Mouse (Mus musculus) frontal cortex, postnatal 25 days (tissue): Measurements from ENCODE around the gene Ankrd63.
"Not testable (repeated sequence)": the region's sequence is repeated elsewhere in the genome, so short reads cannot be mapped to it uniquely, and the experiment has no call there.

Source experiments
- DNase-seq, 2 experiments: peaks; one replicate each; pipeline ENCODE4 v3.0.0; 2022; ENCODE audit warnings: low spot score in 2 of 2

The Ankrd63 gene

GRCm38 (mm10) chr2:118662902-118663803 is 40.6 kb downstream of the Ankrd63 start, which contains the start of gene Pak6:
Pak6 (plus strand) TSS chr2:118663303.
- DNase-seq = peak; percentile 38 to 47

- no peak for DNase-seq
Observed at GRCm38 (mm10) chr2:118661891-118662290, 41.9 kb downstream of the Ankrd63 start.

DNA sequence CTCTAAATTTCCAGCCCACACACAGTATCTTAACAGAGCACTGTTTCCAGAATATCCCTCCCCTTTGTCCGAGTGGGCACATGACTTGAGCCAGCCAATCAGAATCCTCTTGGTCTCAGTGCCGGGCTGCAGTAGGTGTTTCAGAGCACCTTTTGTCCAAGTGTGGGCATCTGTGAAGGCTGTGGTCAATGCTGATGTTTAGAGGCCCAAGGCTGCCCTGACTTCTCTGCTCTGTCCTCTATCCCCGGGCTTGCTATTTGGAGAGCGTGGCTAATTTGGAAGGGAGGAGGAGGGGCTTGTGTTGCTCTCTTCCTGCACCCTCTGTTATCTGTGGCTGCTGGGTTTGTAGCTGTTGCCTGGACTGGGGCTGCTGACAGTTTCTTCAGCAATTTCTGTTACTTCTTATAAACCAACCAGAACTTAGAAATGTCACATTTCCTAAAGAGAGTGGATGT is 43.7 kb downstream of the Ankrd63 start:
- peak in 1 of 2 experiments; percentile 14 for DNase-seq

DNA sequence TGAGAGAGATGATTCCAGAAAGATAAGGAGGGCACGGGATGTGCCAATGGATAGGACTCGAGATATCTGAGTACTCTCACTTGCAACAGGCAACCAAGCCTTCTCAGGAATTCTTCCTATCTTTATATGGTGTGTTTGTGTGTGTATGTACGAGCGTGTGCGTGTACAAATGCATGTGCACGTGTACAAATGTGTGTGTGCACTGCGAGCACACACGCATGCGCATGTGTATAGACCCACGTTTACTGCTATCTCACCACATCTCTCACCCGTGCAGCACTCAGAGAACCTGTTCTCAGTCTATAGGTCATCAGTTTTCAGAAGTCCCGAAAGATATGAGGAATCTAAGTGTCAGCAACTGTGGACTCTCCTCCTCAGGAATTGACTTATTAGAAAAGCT is 44.3 kb downstream of the Ankrd63 start:
- DNase-seq = no peak

- no peak for DNase-seq
Observed at GRCm38 (mm10) chr2:118659077-118659476, 44.7 kb downstream of the Ankrd63 start.

GRCm38 (mm10) chr2:118658457-118658856 is 45.3 kb downstream of the Ankrd63 start:
- no peak for DNase-seq

GRCm38 (mm10) chr2:118656688-118657281 is 47.0 kb downstream of the Ankrd63 start:
- no peak for DNase-seq

DNA sequence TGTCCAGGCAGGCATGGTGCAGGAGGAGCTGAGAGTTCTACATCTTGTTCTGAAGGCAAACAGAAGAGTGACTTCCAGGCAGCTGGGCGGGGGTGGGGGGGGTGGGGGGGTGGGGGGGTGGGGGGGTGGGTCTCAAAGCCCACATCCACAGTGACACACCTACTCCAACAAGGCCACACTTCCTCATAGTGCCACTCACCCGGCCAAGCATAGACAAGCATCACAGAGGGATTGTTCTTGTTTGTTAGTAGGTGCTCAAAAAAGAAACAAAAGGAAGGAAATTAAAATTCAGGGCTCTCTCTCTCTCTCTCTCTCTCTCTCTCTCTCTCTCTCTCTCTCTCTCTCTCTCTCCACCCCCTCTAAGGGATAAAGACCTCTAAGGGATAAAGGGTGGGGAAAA is 53.1 kb downstream of the Ankrd63 start:
- DNase-seq = not testable (repeated sequence)
